Mouse (Mus musculus): ENCODE measurements around the gene Tdg.
"Not testable (repeated sequence)": the region's sequence is repeated elsewhere in the genome, so short reads cannot be mapped to it uniquely, and the experiment has no call there.

Tdg gene

DNA sequence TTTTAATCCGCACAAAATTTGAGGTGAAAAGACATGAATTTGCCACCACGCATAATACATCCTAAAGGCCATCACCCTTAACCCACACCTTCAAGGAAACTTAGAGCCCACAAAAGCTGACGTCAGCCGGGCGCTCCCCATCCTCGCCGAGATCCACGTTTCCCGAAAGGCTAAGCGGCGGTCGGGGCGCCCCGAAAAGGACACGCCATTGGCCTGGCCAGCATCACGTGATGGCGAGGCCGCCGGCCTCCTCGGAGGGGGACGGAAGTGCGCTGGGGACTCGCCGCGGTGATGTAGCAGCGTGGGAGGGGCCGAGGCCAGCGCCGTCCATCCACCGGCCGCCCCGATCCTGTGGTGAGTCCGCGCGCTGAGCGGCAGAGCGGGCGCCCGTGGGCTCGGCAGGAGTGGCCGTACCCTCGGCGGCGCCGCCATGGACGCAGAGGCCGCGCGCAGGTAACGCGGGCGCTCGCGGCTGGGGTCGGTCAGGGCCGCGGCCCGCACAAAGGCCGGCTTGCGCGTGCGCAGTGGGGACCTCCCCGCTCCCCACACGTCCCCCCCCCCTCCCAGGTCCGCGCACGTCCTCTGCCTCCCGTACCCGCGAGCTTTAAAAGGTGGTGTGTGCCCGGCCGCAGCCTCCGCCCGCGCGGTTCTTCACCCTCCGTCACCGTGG lies at the start of gene Tdg:
TSS of gene Tdg (plus strand) at position 243 of the 670 bp plus-strand sequence.
- in situ Hi-C loops (cut with MboI; ENCODE audit: low sequenced_read_pairs) = not testable (repeated sequence)

DNA sequence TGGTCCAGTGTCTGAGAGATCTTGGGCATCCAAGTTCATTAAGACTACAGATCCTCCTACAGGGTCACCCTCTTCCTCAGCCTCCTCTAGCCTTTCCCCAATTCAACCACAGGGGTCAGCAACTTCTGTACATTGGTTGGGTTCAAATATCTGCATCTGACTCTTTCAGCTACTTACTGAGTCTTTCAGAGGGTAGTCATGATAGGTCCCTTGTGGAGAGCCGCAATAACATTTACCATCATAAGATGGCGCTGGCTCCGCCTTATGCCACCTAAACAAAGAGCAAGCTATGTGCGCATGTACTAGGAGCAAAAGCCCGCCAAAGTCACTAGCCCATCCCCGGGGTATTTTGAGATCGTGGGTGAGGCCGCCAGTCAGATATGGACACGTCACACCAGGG lies 40.0 kb upstream of the Tdg start:
- in situ Hi-C loops (cut with MboI; ENCODE audit: low sequenced_read_pairs) = not testable (repeated sequence)

DNA sequence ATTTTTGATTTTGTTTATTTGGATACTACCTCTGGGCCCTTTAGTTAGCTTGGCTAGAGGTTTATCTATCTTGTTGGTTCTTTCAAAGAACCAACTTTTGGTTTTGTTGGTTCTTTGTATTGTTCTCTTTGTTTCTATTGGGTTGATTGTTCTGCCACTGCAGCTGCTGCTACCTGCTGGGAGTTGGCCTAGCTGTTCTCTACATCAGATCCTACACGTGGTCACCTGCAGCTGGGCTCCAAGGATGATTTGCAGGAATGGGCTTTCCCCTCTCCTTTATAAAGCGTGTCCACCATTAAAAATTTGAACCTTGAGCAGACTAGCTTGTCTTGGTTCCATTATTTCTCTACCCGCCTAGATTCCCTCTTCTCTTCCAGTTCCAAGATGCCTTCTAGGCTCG lies 35.2 kb upstream of the Tdg start:
- in situ Hi-C loops (cut with MboI; ENCODE audit: low sequenced_read_pairs) = not testable (repeated sequence)

DNA sequence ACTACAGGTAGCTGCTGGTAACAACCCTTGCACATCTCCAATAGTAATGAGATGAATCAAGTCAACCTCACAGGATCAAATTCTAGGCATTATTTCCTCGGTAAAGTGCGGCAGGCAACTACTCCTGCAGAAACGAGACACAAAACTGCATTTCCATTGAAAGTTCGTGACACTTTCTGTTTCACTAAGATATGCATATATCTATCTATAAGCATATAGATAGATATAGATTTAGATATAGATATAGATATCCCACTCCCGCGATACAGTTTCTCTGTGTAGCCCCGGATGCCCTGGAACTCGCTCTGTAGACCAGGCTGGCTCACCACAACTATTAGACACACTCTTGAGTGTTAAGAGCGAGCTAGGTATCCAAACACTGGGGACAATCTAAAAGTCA lies 7.4 kb upstream of the Tdg start:
- in situ Hi-C loops (cut with MboI; ENCODE audit: low sequenced_read_pairs) = no loop called here

DNA sequence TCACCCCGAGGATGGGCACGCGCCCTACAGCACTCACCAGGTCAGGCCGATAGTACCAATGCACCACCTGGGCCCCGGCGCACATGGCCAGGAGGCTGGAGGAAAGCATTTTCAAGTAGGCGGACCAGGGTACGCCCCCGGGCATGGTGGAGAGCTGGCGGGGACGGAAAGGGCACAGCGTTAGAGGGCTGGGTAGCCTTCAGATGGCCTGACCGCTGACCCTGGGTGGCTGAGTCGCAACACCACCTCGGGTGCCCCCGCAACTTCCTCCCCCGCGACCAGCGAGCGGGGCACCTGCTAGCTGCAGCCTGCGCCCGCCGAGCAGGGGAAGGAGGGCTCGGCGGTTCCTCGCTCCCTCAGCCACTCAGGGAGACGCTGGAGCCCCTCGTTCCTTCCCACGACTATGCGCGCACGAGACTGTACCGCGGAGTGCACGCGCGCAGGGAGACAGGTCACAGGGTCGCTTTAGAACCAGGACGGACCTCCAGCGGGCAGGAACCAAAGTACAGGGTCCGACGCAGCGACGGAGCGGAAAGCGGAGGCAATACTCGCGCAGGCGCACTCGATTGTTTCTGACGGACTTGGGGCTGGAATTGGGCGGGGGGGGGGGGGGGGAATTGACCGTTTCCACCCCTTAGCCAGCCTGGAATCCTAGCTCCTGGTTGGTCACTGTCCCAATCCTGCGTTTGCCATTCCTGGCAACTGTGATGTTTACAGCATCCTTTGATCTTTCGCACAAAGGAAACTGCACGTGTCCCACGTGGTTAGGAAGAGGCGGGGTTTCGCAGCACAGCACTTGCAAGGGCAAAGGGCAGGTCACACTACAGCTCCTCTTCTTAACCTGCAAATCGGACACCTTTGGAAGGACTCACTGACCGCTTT lies 6.7 kb upstream of the Tdg start, which contains the start of gene 1190007I07Rik:
TSS of gene 1190007I07Rik (minus strand) at position 558 of the 882 bp plus-strand sequence.
- in situ Hi-C loops (cut with MboI; ENCODE audit: low sequenced_read_pairs) = no loop called here

DNA sequence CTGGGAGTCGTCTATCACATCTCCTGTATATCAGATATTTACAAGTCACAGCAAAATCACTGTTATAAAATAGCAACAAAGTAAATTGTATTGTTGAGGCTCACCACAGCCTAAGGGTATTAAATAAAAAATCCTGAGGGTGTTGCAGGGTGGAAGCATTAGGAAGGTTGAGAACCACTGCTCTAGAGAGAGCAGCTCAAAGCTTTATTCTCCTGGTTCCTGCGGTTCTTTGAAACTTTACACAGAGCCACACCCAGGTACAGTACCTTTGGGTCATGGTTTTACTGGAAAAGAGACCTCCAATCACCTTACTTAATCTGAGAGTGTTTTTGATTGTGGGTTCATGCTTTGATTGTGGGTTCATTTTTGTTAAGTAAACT lies 6.1 kb upstream of the Tdg start:
- in situ Hi-C loops (cut with MboI; ENCODE audit: low sequenced_read_pairs) = not testable (repeated sequence)

DNA sequence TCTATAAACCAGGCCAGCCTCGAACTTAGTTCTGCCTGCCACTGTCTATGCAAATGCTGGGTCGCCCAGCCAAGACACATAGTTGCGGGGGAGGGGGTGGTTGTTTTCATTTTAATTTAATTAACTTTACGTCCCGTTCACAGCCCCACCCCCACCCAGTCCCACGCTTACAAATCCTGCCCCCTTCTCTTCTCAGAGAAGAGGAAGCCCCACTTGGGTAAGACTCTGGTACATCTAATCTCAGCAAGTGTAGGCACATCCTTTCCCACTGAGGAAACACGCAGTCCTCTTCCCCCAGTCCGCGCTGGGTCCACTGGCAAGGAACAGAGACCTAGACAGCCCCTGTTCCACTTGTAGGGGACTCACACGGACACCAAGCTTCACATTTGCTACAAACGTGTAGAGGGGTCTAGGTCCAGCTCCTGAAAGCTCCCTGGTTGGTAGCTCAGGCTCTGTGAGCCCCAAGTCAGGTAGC lies 480 bp upstream of the Tdg start:
- in situ Hi-C loops (cut with MboI; ENCODE audit: low sequenced_read_pairs) = no loop called here

DNA sequence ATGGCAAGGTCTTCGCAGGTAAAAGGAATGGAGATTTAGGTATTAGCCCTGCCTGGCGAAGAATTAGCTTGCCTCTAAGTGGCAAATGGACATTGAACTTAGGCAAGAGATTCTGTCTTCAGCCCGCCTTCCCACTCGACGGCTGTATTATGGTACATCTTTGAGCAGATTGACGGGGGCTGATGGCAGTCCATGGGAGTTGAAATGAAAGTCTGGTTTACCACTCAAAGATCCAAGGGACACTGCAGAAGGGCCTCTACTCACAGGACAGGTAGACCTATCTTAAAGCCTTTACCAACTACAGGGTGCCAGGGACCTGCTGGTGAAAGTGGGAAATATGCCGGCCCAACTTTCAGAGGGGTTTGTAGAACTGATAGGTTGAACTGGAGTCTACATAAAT lies 869 bp downstream of the Tdg start:
- in situ Hi-C loops (cut with MboI; ENCODE audit: low sequenced_read_pairs) = no loop called here

DNA sequence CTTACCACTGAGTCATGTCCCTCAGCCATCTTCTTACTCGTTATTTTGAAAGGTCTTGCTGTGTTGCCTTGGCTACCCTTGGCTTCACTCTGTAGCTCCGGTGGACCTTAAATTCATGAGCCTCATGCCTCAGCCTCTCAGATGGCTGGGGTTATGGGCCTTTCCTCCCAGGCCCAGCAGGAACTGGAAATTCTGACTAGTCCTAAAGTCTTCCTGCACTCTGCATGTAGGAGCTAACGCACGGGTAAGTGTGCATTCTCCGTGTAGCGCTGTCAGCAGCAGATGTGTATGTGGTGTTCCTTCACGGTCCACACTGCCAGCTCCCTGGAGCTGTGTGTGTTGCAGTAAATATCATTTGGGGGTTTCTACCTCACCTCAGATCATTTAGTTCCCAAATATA lies 1.5 kb downstream of the Tdg start:
- in situ Hi-C loops (cut with MboI; ENCODE audit: low sequenced_read_pairs) = no loop called here

DNA sequence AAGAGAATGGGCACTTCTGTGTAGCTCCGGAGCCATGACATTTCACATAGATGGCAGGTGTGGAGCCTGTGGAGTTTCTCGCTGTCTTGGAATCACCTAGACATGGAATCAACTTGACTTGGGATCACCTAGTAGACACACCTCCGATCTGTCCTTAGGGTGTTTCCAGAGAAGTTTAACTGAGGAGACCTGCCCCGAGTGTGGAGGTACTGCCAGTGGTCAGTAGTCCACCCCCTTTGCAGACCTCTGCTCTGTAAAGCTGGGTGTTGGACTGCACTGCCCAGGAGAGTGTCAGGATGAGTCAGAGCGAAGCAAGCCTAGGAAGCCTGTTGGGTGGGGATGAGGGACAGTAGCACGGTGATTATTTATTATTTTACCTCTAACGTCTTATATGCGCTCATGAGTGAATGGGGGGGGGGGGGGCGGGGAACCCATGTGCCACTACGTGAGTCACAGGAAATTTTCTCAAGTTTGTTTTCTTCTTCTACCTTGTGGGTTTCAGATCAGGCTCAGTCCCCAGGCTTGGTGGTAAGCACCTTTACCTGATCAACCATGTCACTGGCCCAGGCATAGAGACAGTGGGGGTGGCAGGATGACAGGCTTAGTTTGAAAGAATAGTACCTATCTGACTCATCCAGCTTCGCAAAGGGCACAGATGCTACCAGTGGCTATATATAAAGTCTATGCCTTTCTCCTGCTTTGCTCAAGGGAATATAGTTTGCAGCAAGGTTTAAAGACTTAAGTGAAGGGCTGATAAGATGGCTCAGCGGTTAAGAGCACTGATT lies 3.1 kb downstream of the Tdg start:
- in situ Hi-C loops (cut with MboI; ENCODE audit: low sequenced_read_pairs) = no loop called here

DNA sequence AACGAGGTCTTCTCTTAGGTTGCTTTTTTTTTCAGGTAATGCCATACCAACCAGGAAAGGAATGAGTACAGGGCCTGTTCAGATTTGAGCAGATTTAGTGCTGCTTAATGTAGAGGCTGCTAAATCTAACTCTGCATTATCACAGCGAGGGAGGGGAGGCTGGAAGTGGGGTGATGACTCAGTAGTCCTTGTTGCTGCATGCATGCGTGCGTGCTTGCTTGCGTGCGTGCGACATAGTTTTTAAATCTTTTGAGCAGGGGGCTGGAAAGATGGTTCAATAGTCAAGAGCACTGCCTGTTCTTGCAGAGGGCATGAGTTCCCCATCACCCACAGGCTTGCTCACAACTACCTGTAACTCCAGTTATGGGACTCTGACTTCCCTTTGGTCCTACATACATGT lies 4.7 kb downstream of the Tdg start:
- in situ Hi-C loops (cut with MboI; ENCODE audit: low sequenced_read_pairs) = no loop called here

DNA sequence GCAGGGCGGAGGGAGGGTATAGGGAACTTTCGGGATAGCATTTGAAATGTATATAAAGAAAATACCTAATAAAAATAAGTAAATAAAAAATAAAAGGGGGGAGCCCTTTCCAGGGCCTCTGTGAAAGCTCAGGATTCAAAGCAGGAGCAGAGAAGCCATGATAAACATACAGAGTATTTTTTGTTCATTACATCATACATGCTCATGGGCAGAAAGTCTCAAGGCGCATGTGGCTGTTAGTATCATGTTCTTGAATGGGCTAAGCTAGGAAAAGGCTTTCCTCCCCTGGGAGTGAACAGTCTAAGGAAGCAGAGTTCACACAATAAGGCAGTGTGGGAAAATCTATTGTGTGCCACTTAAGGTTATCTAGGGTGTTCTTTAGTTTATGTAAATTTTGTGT lies 6.7 kb downstream of the Tdg start:
- in situ Hi-C loops (cut with MboI; ENCODE audit: low sequenced_read_pairs) = no loop called here

DNA sequence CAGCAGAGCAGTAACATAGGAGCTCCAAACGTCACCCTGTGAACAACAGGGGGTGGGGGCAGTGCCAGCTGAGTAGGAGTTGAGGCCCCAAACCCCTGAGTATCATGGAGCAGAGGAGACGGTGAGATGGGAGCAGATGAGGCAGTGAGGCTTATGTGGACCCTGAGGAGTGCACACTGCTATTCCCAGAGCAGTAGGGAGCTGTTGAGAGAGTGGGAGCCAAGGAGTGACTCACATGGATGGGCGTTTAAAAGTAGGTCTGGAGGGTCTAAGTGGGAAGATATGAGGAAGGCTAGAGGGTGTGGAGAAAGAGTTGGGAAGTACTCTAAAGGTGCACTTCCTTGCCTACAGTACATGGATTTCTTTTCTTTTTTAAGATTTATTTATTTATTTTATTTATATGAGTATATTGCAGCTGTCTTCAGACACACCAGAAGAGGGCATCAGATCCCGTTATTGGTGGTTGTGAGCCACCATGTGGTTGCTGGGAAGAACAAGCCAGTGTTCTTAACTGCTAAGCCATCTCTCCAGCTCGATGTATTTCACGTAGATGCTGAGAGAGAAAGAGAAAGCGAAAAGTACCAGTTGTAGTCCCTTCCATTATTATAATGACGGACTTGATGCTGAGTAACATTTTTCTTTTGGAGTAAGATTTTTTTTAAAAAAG lies 9.5 kb downstream of the Tdg start:
- in situ Hi-C loops (cut with MboI; ENCODE audit: low sequenced_read_pairs) = no loop called here

DNA sequence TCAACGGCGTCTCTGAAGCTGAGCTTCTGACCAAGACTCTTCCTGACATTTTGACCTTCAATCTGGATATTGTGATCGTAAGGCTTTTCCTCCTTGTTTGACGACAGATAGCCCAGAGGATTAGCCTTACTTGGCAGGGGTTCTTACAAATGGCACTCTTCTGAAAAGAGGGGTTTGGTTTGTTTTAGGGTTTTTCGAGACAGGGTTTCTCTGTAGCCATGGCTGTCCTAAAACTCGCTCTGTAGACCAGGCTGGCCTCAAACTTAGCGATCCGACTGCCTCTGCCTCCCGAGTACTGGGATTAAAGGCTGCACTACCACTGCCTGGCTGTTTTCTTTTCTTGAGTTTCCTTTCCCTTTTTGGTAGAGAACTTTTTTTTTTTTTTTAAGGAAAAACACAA lies 11.9 kb downstream of the Tdg start:
- in situ Hi-C loops (cut with MboI; ENCODE audit: low sequenced_read_pairs) = no loop called here

DNA sequence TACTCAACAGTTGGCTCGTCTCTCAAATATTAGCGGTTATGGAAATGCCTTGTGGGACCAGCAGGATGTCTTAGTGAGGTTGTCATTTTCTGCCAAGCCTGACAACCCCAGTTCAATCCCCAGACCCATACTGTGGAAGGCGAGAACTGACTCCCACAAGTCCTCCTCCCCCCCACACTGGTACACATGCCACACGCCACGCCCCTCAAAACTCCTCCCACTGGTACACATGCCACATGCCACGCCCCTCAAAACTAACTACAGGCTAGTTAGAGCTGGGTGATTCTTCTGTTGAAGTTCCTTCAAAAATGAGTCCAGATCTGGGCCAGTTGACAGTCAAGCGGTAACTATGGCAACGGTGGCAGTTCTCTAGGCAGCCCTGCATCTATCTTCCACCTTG lies 16.5 kb downstream of the Tdg start:
- in situ Hi-C loops (cut with MboI; ENCODE audit: low sequenced_read_pairs) = no loop called here

DNA sequence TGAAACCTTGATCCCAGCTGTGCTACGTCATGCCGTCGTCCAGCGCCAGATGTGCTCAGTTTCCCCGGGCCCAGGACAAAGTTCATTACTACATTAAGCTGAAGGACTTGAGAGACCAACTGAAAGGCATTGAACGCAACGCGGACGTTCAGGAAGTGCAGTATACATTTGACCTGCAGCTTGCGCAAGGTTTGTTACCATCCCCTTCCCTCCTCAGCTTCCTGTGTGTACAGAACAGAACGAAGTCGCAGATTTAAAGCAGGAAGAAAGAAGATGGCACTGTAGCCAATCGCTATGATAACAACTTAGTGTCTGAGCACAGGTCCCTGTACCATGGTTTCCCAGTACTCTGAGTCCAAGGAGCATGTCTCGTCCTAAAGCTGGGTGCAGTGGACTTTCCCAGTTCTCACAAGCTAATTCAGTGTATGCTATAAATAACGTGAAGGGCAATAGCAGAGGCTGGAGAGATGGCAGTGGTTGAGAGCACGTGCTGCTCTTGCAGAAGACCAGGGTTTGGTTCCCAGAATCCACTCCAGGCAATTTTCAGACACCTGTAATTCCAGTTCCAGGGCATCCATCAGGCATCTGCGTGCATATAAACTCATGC lies 17.7 kb downstream of the Tdg start:
- in situ Hi-C loops (cut with MboI; ENCODE audit: low sequenced_read_pairs) = no loop called here

DNA sequence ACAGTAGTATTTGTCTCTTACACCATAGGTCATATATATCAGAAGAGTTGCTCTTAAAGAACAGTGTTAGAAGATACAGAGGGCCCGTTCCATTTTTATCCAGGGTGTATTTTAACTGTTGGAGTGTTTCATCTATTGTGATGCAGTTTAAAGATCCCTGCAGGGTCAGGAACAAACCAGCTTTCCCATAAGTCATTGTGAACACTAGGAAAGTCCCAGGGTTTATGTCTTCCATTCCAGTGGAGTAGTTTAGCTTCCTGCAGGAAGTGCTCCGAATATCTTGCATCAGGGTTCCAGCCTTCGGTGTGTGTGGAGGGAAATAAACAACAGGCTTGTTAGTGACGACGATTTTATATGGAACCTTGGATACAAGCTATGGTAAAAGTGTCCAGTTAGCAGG lies 21.6 kb downstream of the Tdg start:
- in situ Hi-C loops (cut with MboI; ENCODE audit: low sequenced_read_pairs) = no loop called here

DNA sequence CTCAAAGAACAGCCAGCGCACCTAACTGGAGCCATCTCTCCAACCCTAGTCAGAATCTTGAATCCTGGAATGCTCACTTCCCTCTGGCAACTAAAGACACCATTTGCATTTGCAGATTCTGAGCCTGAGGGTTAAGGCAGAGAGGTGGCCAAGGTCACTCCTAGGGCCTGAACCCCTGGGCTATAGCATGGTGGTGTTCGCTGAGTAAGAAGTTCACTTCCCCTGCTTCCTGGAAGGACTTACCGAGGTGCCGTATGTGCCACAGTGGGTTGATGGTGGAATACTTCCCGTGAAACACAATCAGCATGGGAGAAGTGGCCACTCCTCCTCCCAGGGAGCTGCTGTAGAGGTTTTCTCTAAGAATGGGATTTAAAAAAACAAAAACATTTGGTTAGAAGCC lies 23.0 kb downstream of the Tdg start:
- in situ Hi-C loops (cut with MboI; ENCODE audit: low sequenced_read_pairs) = no loop called here

DNA sequence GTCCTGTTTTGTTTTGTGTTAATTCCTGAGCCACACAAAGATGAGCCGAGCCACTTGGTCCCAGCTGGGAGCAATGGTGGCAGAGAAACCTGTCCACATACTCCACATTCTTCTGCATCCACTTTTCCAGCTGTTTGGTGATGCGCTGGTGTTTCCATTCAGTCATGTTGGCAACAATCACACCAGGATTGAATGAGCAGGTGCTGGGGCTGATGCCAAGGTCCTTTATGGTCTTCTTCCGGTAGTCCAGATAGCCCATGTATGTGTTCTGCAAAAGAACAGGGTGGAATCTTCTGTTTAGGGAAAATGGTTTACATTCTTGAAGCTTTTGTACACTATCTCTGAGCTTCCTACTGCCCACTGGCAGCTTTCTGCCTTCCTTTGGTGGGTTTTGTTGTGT lies 25.0 kb downstream of the Tdg start:
- in situ Hi-C loops (cut with MboI; ENCODE audit: low sequenced_read_pairs) = no loop called here

DNA sequence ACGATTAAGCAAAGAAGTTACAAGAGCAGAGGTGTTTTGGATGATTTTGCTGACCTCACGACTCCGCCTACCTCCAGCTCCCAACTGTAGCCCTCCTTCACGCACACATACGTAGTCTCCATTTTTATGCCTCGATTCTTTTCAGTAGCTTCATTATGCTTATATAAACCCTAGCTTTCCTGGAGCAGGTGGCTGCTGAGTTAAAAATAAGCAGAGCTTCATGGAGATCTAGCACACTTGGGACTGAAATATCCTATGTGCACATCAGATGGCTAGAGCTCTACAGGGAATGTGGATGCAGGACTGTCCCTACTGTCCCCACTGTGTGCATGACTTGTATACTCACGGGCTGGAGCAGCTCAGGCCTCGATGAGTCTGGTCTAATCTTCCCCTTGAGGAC lies 32.2 kb downstream of the Tdg start:
- in situ Hi-C loops (cut with MboI; ENCODE audit: low sequenced_read_pairs) = no loop called here
